Mouse (Mus musculus) layer of hippocampus, adult 9-11 months (tissue): Measurements from ENCODE around the gene Adcy3.

ENCODE experiments used
- DNase-seq: peaks from one replicate; pipeline ENCODE4 v3.0.0; 2022

Adcy3 gene

GRCm38 (mm10) chr12:4132941-4133846 lies at the start of gene Adcy3:
Gene Adcy3 (plus strand): TSS chr12:4133103.
- peak; percentile 48 for DNase-seq

GRCm38 (mm10) chr12:4083441-4083840 lies 49.5 kb upstream of the Adcy3 start:
- no peak for DNase-seq

GRCm38 (mm10) chr12:4107383-4107782 lies 25.5 kb upstream of the Adcy3 start:
- DNase-seq = peak; percentile 67

- DNase-seq = no peak
Observed at GRCm38 (mm10) chr12:4116132-4116531, 16.8 kb upstream of the Adcy3 start.

- DNase-seq = no peak
Observed at GRCm38 (mm10) chr12:4117136-4117535, 15.8 kb upstream of the Adcy3 start.

- peak; percentile 40 for DNase-seq
Observed at GRCm38 (mm10) chr12:4117579-4117978, 15.3 kb upstream of the Adcy3 start.

GRCm38 (mm10) chr12:4127346-4127745 lies 5.6 kb upstream of the Adcy3 start:
- no peak for DNase-seq

- no peak for DNase-seq
Observed at GRCm38 (mm10) chr12:4133847-4134212, 927 bp downstream of the Adcy3 start.

GRCm38 (mm10) chr12:4143179-4143578 lies 10.3 kb downstream of the Adcy3 start:
- DNase-seq = no peak

- DNase-seq = no peak
Observed at GRCm38 (mm10) chr12:4150936-4151335, 18.0 kb downstream of the Adcy3 start.

- DNase-seq = no peak
Observed at GRCm38 (mm10) chr12:4151969-4152368, 19.1 kb downstream of the Adcy3 start.

- DNase-seq = no peak
Observed at GRCm38 (mm10) chr12:4157466-4157865, 24.6 kb downstream of the Adcy3 start.

- DNase-seq = no peak
Observed at GRCm38 (mm10) chr12:4158179-4158578, 25.3 kb downstream of the Adcy3 start.

- DNase-seq = no peak
Observed at GRCm38 (mm10) chr12:4158868-4159632, 26.1 kb downstream of the Adcy3 start.

- DNase-seq = no peak
Observed at GRCm38 (mm10) chr12:4160322-4160721, 27.4 kb downstream of the Adcy3 start.

GRCm38 (mm10) chr12:4162886-4163285 lies 30.0 kb downstream of the Adcy3 start:
- no peak for DNase-seq

GRCm38 (mm10) chr12:4166970-4167369 lies 34.1 kb downstream of the Adcy3 start:
- no peak for DNase-seq

GRCm38 (mm10) chr12:4169058-4169457 lies 36.2 kb downstream of the Adcy3 start:
- DNase-seq = no peak

- DNase-seq = no peak
Observed at GRCm38 (mm10) chr12:4169622-4170021, 36.7 kb downstream of the Adcy3 start.

- no peak for DNase-seq
Observed at GRCm38 (mm10) chr12:4173108-4173790, 40.3 kb downstream of the Adcy3 start.

- no peak for DNase-seq
Observed at GRCm38 (mm10) chr12:4178839-4179238, 45.9 kb downstream of the Adcy3 start.

GRCm38 (mm10) chr12:4179671-4180233 lies 46.8 kb downstream of the Adcy3 start:
- DNase-seq = no peak

- no peak for DNase-seq
Observed at GRCm38 (mm10) chr12:4180507-4180906, 47.6 kb downstream of the Adcy3 start.
